ENCODE assay signal across 7 mouse cellular contexts in the genomic region with DNA sequence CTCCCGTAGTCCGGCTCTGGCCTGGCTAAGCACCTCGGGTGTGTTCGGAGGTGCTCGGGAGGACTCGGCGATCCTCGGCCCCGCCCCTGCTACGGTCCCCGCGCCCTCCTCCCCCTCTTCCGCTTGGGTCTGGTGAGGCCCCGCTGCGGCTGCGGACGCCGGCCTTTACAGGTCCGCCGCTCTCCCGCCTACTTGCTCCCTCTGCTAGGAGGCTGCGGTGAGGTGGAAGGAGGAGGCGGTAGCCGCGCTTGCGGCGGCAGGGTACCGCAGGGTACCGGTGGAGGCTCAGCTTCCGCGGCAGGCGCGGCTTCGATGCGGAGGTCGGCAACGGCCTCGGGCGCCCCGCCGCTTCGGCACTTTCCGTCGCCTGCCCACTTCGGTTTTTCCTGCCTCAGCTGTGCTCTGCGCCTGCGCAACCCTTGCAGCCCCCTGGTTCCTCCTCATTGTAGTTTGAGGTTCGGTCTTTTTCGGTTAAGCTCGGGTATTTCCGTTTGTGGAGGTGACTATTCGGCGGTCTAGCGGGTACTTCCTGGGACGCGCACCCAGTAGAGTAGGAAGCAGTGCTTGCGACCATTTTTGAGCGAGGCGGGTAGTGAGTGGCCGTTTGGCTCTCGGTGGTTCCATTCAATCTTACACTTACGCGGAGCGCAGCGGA. TPM values are rescaled to one million over a fixed set of nuclear protein-coding genes. Genes with fewer than 3 reads are reported as not detected.
DNase-seq lines count a peak whose midpoint lies in the region; ATAC-seq lines count a peak whose summit lies in the region.

A gene (minus strand): TSS at position 375 of the 655 bp plus-strand sequence.

- peaks cover 5% of the 10 kb centered on the region for H3K36me3 ChIP-seq in intestine, embryonic 16.5 days (ENCODE audit: control insufficient read depth, insufficient read depth, low read length)
- peaks cover 12% of the 10 kb centered on the region for H3K36me3 ChIP-seq in midbrain, embryonic 11.5 days (ENCODE audit: control insufficient read depth, insufficient read depth, low read length)

- peak within 1 kb of the TSS; percentile 100 for H3K27ac ChIP-seq in intestine, embryonic 16.5 days (ENCODE audit: low read length)
- H3K27ac ChIP-seq in midbrain, embryonic 11.5 days (ENCODE audit: low read depth, low read length): peak within 1 kb of the TSS; percentile 99

- peak; percentile 93 for ATAC-seq in intestine, embryonic 16.5 days
- peak; percentile 93 for ATAC-seq in midbrain, embryonic 11.5 days (ENCODE audit: low FRiP score)

- peaks cover 2% of the 10 kb centered on the region; the same call in 1 of the 2 replicates for H3K9me3 ChIP-seq in intestine, embryonic 16.5 days (ENCODE audit: control insufficient read depth, low read length)
- H3K9me3 ChIP-seq in midbrain, embryonic 11.5 days (ENCODE audit: control insufficient read depth, low read length): no peaks in the 10 kb centered on the region

- H3K27me3 ChIP-seq in intestine, embryonic 16.5 days (replicated peaks; ENCODE audit: control insufficient read depth, insufficient read depth, low read length): peaks cover 12% of the 10 kb centered on the region
- H3K27me3 ChIP-seq in midbrain, embryonic 11.5 days (ENCODE audit: control insufficient read depth, insufficient read depth, low read length): peaks cover 10% of the 10 kb centered on the region

- H3K4me2 ChIP-seq in intestine, embryonic 16.5 days (ENCODE audit: low read depth, low read length): peak within 1 kb of the TSS; percentile 90
- H3K4me2 ChIP-seq in midbrain, embryonic 11.5 days: peak within 1 kb of the TSS; percentile 88

- intact Hi-C loops in left cerebral cortex, postnatal 36 days (cut with DNase I): loop anchor here (2.0 to 10.0 kb wide), 2 partner anchors 15 to 223 kb away; a partner anchor contains a TSS

- WGBS in intestine, embryonic 16.5 days: under 1% methylated on average over 65 of the region's 65 CpGs
- under 1% methylated on average over 55 of the region's 65 CpGs for WGBS in midbrain, embryonic 11.5 days

- H3K9ac ChIP-seq in intestine, embryonic 16.5 days (ENCODE audit: low read depth, low read length): peak within 1 kb of the TSS; percentile 93
- peak within 1 kb of the TSS; percentile 97 for H3K9ac ChIP-seq in midbrain, embryonic 11.5 days (ENCODE audit: low read length)

- peaks cover 29% of the 10 kb centered on the region for H3K4me1 ChIP-seq in intestine, embryonic 16.5 days (ENCODE audit: control insufficient read depth, insufficient read depth, low read length)
- peaks cover 27% of the 10 kb centered on the region for H3K4me1 ChIP-seq in midbrain, embryonic 11.5 days (ENCODE audit: control insufficient read depth, insufficient read depth, low read length)

- peak; percentile 99 for DNase-seq in adrenal gland, adult 2 months
- peak; percentile 98 for DNase-seq in embryo, embryonic 11.5 days (ENCODE audit: low read depth, low spot score)
- peak; percentile 99 for DNase-seq in gastrocnemius, postnatal 4 days (ENCODE audit: low spot score in 2 of 2)
- DNase-seq in left cerebral cortex, postnatal 36 days (ENCODE audit: low spot score in 2 of 2): peak; percentile 98 to 99
- peak; percentile 100 for DNase-seq in midbrain, embryonic 11.5 days (ENCODE audit: low spot score, missing footprints)
- peak; percentile 95 for DNase-seq in skeletal muscle tissue, adult 2 months (ENCODE audit: low read depth, low spot score)

- peak within 1 kb of the TSS; percentile 81 for H3K4me3 ChIP-seq in intestine, embryonic 16.5 days (ENCODE audit: low read length)
- peak within 1 kb of the TSS; percentile 85 for H3K4me3 ChIP-seq in midbrain, embryonic 11.5 days (ENCODE audit: low read depth, low read length)

RNA-seq across cellular contexts. Expression of the gene that starts here (rescaled TPM):
- 100 to 1,000 TPM; 196 to 219 TPM for total RNA-seq in adrenal gland, adult 2 months (2021)
- polyA plus RNA-seq in adrenal gland, adult 2 months (2012; rRNA removed): 98.5 and 122 TPM in 2 replicates
- total RNA-seq in gastrocnemius, postnatal 4 days (2021): 100 to 1,000 TPM; 163 to 175 TPM
- polyA plus RNA-seq in intestine, embryonic 16.5 days (2015; fragmentation: Nextera tagmentation; extraction: Ambion mirVana): 19.5 and 25.0 TPM in 2 replicates
- total RNA-seq in left cerebral cortex, postnatal 36 days (2021): 100 to 1,000 TPM; 210 to 252 TPM
- 152 and 166 TPM in 2 replicates for polyA plus RNA-seq in midbrain, embryonic 11.5 days (2014; fragmentation: Nextera tagmentation; extraction: Ambion mirVana)

Comparison
In these comparisons a context has a peak if more than half of its experiments do, and no peak if none do; other contexts are left out.
1. Peak in every context shown above with its lines: DNase-seq, ATAC-seq, H3K4me3 ChIP-seq and H3K27ac ChIP-seq.